Mouse (Mus musculus) WW6 (cell line): ENCODE results near the gene Tmem129.

Experiments used
- DNase-seq: peaks from one replicate; pipeline ENCODE4 v3.0.0-alpha.2; 2013; ENCODE audit warnings: low read depth, low spot score

Gene Tmem129

GRCm38 (mm10) chr5:33637606-33638350 is 20.4 kb downstream of the Tmem129 start:
- DNase-seq: no peak

- no peak for DNase-seq
Measured at GRCm38 (mm10) chr5:33635361-33635760, 22.9 kb downstream of the Tmem129 start.

GRCm38 (mm10) chr5:33632526-33632925 is 25.7 kb downstream of the Tmem129 start:
- no peak for DNase-seq

GRCm38 (mm10) chr5:33630615-33631014 is 27.6 kb downstream of the Tmem129 start:
- DNase-seq: no peak

GRCm38 (mm10) chr5:33630061-33630460 is 28.2 kb downstream of the Tmem129 start:
- peak; percentile 18 for DNase-seq

GRCm38 (mm10) chr5:33629301-33629987 is 28.8 kb downstream of the Tmem129 start, which contains the start of the genes Fam53a and Gm9903:
TSS of gene Fam53a (minus strand) at chr5:33629635.
TSS of gene Gm9903 (plus strand) at chr5:33629925.
- peak; percentile 87 for DNase-seq

- DNase-seq: peak; percentile 39
Measured at GRCm38 (mm10) chr5:33628820-33629300, 29.4 kb downstream of the Tmem129 start.

- no peak for DNase-seq
Measured at GRCm38 (mm10) chr5:33627968-33628367, 30.2 kb downstream of the Tmem129 start.

- DNase-seq: no peak
Measured at GRCm38 (mm10) chr5:33623766-33624165, 34.5 kb downstream of the Tmem129 start.

- DNase-seq: no peak
Measured at GRCm38 (mm10) chr5:33622671-33623070, 35.5 kb downstream of the Tmem129 start.

- no peak for DNase-seq
Measured at GRCm38 (mm10) chr5:33614391-33614790, 43.8 kb downstream of the Tmem129 start.

GRCm38 (mm10) chr5:33611795-33612194 is 46.4 kb downstream of the Tmem129 start:
- DNase-seq: no peak

- DNase-seq: no peak
Measured at GRCm38 (mm10) chr5:33609226-33609625, 49.0 kb downstream of the Tmem129 start.

GRCm38 (mm10) chr5:33607434-33607833 is 50.8 kb downstream of the Tmem129 start:
- no peak for DNase-seq

GRCm38 (mm10) chr5:33606631-33607030 is 51.6 kb downstream of the Tmem129 start:
- DNase-seq: no peak

GRCm38 (mm10) chr5:33605314-33605713 is 52.9 kb downstream of the Tmem129 start:
- DNase-seq: no peak
